Mouse (Mus musculus) monocyte, adult 2 months (primary cell): Measurements from ENCODE around the gene AL731706.2.
A peak's percentile ranks its signal among the peaks of the same experiment; 100 is the strongest.
"Not testable (repeated sequence)": the region's sequence is repeated elsewhere in the genome, so short reads cannot be mapped to it uniquely, and the experiment has no call there.

Experiments used
- DNase-seq, 2 experiments: peaks; one replicate each; pipeline ENCODE4 v3.0.0; 2022; ENCODE audit warnings: low spot score in 2 of 2, low read depth in 1 of 2

Gene AL731706.2

DNA sequence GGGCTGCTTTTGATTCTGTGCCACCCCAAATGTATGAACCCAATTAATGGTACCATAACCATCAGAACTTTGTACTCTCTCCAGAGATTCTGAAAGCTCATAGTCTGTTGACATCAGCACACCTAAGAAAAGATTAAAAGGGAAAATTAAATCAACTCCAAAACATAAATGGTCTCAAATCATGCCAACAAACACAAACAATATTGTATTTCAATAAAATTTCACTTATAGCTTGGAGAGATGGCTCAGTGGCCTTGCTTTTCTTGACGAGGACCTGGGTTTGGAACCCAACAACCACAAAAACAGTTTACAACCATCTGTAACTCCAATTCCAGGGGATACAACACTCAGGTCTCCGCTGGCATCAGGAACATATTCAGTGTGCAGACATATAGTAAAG, at the start of gene AL731706.2:
AL731706.2 (minus strand) TSS at position 101 of the 400 bp plus-strand sequence.
- no peak for DNase-seq

DNA sequence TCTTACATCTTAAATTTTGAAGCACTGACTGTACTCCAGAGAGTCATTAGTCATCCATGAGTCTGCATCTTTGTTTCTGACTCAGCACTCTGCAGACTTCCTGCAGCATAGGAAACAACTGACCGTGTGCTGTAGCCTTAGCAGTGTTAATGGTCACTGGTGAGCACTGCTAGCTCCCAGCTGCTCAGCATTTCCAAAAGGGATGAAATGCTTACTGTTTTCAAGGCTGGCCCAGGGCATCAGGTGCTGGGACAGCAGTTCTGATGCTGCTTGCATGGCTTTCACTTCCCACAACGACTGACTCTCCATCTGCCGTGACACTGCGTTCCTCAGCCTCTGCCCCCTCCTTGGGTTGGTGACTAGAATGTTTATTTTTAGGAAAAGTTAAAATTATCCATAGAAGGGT, 35.5 kb upstream of the AL731706.2 start:
- DNase-seq: peak; percentile 2

DNA sequence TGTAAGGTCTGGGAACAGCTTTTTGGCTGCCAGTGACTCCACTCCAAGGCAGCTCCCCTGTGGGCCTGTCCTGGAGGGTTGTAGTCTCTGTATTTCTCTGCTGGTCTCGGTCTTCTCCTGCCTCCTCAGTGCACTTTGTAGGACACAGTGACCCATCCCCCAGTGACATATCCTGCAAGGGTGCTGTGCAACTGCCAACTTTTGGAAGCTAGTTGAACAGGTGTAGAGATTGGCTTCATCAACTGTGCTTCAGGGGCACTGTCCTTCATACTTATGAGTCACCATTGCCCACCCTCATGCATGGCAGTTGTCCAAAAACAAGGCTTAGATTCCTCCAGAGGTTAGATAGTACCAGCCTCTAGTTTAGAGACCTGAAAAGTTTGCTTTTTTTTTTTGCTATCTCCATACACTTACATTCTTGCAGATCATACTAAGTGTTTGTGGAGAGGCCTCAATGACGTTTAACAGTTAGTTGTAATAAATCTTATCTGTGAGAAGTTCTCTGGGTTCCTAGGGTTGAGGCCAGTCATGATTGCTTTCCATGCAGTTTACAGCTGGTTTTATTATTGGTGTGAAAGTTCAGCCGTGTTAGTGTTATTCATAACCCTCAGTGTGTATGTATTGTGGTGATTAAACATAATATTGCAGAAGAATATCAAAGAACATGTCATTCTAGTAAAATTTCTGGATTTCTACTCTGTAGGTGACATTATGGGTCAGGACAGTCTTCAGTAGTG, 34.9 kb upstream of the AL731706.2 start:
- no peak for DNase-seq

DNA sequence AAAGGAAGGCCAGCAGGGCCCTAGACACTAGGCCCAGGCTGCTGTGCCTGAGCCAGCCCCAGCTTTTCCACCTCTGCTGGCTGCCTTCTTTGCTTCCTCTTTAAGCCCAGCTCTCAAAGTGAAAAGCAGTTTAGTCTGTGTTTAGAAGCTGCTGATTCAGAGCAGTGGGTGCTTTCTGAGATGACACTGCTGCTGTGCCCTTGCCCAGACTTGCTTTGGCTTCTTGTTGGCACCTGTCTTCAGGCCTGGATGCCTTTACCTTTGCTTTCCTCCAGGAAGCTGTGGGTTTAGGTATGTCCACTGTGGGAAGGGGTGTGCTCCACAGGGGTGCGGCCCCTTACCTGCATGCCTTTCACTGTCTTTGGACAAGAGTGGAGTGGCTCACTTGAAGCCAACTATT, 34.0 kb upstream of the AL731706.2 start:
- DNase-seq: no peak

DNA sequence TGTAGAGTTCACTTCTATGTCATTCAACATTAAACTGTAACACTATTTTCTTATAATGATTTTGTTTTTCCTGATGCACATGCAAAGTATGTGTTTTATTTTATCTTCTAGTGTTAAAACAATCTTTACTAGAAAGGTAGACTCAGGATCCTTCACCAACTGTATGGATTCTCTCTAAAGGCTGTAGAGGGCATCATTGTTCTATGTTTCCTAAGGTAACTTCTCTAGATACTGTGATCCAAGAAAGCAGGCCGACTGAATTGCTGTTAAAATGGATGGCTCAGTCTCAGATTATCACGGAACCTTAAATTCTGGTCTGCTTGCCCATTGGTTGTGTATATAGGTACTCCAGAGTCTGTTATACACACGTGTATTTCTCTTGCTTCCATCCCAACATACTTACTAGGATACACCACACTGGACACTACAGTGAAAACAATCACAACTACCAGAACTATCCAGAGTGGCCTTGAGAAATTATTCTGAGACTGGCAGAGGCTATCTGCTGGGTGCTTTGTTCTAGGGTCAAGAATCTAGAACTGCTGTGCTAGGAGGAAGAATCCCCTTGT, 28.9 kb upstream of the AL731706.2 start:
- no peak for DNase-seq

DNA sequence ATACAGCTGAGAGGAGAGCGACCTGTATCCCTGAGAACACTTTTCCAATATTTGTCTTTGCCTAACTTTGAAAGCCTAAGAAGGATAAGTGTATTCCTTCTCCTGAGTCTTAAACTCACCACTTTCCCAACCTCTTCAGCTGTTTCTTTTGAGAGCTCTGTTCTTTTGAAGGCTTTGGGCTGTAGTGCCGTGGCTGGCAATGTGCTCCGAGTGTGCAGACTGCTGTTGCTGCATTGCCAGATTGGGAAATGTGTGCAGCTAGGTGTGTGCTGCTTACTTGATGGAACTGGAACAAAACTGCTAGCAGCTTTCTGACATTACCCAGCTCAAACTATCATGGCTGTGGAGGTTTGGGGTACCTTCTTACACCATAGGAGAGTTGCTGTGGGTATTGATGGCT, 27.5 kb upstream of the AL731706.2 start:
- DNase-seq: no peak

DNA sequence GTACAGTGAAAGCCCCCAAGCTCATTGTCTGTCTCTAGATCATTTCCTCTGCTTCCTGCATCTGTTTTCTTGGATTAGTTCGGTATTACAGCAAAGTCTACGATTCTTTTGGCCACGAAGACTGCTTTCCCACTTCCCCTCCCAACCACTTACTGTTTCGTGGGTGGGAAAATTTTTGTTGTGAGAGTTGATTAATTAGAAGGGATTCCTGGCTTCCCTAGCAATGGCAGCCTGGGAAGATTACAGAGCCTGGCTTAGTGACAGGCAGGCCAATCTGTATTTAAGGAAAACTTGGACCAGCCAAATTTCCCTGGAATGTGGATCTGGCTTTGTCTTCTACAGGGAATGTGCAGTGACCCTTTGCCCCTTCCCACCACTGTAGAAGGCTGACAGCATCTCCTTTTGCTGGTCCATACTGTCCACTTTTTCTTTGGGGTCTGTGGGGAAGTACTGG, 26.5 kb upstream of the AL731706.2 start:
- DNase-seq: no peak

DNA sequence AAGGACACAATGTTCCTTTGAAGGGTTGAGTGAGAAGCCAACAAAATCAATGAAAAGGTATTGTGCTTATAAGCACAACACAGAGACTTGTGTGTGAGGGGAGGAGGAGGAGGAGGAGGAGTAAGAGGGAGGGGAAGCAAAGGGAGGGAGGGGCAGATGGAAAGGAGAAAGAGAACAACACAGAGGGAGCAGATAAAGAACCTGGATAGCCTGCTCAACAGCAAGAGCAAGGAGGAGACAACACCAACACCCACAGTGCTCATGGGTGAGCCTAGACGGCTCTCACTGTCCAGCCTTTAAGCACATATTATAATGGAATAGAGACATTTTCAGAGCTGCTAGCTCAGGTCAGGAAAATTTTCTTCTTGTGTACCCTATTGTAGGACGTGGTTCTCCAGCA, 23.8 kb upstream of the AL731706.2 start:
- DNase-seq: no peak

DNA sequence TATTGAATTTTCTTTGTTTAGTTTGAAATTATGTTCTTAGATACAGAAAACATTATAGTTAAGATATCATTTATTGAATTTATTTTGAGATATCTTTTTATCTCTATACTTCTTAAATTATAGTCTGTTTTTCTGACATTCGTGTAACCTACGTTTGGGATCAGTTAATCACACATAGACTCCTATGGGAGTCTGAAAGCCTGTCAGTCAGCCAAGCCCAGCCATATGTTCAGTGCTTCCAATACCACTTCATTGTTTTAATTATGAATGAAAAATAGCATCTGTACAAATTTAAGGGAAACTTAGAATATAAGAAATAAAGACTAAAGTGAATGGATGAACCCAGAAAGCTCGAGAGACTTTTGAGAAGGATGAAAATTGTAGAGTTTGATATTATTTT, 23.1 kb upstream of the AL731706.2 start:
- no peak for DNase-seq

DNA sequence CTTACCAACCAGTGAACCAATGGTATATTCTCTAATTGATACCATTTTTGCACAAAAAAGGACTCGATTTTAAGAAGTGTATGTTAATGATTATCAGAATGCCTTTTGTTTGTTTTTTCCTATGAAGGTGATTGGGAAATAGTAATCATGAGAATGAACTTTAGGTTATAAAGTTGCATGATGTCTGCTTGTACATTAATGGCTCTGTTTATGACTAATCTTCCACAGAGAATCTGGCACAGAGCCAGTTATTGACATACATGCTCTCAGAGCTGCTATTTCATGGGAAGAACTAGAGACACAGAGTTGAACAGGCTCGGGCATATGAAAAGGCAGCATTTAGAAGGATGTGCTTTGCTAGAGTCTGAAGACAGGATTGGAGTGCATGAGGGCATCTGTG, 10.7 kb upstream of the AL731706.2 start:
- DNase-seq: no peak

DNA sequence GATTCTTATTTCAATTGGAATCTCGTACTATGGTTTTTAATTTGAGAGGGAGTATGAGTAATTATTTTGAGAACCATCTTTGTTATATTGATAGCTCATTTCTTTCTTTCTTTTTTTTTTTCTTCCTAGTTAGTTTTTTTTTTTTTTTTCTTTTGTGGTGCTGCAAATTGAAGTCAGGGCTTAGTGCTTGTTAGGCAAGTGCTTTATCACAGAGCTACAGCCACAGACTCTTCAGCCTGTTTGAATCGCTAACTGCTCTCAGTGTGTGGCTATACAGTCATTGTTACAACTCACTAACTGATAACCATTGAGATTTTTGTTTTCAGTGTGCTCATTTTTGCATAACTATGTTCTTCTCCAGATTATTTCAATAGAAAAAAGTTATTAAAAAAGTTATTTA, 9.0 kb upstream of the AL731706.2 start:
- no peak for DNase-seq

DNA sequence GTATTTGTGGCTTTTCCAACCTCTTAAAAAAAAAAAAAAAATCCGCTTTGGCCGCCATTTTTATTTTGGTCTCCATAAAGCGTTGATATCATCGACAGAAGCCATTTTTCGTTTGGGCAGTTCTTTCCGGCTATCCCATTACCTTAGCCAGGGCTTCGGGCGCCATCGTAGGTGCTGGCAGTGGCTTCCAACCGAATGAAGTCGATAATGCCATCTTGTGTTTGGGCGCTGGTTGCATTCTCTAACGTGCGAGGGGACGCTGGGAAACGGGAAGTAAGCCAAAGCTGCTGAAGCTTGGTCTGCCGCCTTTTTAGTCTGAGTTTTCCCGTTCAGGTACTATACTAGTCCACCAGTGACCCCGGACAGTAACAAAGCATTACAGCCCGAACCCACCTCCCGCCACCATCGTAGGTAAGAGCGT, 6.5 kb upstream of the AL731706.2 start:
- peak; percentile 88 to 94 for DNase-seq

DNA sequence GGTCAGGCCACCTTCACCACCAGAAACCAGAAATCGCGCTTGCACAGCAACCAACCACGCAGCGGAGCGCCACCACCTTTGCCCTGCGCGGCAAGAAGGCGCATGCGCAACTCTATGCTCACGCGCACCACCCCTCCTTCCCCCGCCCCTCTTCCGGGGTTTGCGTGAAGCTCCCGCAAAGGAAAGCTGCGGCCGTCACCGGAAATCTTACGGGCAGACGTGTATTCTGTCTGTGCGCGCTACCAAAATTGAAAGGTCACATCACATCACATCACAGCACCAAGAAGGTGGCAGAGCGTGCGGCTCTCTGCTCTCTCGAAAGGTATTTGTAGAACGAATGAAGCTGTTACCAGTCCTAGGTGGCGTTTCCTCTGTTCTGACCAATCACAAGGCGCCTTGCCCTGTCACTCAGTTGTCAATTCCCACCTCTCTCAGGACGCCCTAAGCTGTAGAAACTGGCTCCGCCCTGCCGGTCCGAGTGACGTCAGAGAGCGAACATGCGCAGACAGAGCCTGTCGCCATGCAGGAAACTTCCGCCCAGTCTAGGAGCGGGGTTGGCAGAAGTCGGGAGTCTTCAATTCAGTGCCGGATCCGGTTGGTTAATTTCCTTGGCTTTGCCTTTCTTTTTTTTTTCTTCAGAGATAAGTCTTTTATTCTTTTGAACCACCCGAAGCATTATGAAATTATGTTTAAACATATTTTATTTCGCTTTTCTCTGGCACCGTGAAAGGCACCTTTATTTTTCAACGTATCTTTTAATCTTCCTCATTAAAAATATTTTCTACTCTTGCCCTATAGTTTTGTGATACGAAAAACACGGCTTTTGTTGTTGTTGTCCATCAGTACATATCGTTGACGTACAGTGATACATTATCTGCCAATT, 5.8 kb upstream of the AL731706.2 start, which contains the start of the genes Slx4ip, AL731706.1 and Mkks:
Slx4ip (plus strand) TSS at position 151 of the 883 bp plus-strand sequence.
AL731706.1 (minus strand) TSS at position 322 of the 883 bp plus-strand sequence.
Mkks (minus strand) TSS at position 322 of the 883 bp plus-strand sequence.
- peak; percentile 99 for DNase-seq

DNA sequence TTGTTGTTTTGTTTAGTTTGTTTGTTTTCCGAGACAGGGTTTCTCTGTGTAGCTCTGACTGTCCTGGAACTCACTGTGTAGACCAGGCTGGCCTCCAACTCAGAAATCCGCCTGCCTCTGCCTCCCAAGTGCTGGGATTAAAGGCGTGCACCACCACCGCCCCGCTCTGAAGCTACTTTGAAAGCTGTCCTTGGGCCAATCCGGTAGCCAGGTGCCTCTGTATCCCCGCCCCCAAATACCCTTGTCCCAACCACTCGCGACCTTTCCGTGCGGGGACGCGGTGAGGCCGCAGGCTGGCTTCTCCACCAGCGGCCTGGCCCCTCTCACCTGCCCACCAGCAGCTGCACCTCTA, 5.2 kb upstream of the AL731706.2 start:
- DNase-seq: not testable (repeated sequence)

DNA sequence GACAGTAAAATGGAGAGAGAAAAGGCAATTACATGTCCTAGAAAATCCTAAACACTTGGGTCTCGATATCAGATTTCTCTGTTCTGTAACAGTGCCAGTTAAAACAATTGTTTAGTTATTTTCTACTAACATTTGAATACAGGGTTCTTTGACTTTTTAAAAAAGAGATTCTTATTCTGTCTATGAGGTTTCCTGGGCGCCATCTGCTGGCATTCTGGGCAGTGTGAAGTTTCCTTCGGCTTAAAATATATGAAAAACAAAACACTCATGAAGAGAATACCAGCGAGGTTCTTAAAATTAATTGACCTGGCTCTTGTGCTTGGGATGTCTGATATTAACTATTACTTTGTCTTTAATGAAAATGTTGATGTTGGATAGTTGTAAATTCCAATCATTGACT, 1.4 kb upstream of the AL731706.2 start:
- no peak for DNase-seq

DNA sequence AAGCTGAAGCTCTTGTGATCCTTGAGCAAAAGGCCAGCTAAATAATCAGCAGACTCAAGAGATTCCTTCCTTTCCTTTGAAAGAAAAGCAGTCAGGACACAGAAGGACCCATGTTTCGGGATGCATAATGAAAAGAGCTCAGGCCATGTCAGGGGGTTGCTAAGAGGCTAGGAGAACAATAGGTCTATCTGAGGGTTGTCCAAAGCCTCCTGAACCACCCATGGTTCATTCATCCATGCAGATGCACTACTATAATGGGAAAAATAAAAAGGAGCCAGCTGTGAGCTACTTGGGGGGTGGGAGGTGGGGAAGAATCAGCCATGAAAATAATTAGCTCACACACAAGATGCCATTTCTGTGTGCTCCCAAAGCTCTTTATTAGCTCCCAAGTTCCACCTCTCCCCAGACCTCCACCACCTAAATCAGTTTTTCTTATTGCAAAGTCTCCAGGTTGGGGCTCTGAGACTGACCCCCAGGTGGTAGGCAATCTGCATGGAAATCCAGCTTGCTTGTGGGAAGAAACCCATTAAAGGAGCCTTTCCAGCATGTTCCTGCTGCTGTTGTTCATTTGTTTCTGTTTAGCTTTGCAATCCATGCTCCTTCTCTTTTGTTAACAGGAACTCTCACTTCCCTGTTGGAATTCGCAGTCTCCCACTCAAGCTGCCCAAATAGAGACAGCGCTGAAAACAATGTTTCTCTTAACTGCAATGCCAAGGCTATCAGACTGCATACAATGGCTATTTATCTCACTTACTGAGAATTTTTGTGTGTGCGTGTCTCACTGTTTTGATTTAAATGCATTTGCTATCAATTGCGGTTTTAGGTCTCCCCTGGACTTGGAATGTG, 30.7 kb downstream of the AL731706.2 start:
- DNase-seq: no peak

DNA sequence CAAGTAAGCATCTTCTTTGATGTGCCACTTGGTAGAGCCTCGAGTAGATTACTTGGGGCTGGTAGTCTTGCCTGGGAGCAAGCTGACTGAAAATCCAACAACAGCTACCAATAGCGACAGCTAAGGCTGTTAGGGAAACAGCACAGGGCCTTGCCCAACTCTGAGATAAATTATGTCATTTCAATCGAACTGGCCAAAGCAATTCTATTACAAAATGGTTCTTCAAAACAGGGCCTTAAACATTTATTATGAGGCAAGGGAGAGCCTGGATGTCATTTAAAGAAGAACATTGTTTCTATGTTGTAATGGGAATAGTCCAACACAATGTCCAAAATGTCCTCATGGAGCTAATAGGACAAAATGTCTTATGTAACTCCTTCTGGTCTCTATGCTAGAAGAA, 35.1 kb downstream of the AL731706.2 start:
- no peak for DNase-seq

DNA sequence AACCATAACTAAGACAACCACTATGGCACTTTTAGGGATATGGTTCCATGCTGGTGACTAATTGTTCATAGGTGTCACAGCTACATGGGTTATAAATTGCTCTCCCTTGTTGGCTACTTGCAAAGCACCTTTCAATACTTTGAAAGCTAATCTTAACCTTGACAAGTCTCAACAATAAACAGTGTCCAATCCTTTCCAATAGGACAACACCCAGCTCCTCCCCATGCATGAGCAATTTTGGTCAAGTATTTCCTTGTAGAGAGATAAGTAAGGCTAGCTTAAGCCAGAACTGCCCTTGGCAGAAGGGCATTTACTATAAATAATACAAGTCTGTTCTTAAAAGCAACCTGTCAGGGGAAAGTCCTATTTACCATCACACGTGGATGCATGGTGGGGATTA, 47.5 kb downstream of the AL731706.2 start:
- no peak for DNase-seq

DNA sequence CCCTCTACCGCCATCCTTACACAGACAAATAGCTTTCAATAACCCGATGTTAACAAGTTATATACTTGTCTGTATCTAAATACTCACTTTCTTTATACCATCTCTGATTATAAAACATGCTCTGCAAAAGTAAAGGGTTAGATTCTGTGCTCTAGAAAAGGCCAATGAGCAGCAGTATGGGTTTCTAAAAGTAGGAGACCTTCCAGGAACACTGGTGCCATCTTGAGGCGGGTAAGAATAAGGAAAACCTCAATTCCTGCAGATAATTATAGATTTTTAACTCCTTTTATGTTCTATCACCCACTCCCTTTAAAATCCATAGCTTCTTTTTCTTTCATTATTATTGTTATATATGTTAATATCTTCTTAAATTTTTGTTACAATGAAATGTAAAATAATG, 49.6 kb downstream of the AL731706.2 start:
- DNase-seq: no peak
